Mouse (Mus musculus): ENCODE results near the gene Emc8.

DNA sequence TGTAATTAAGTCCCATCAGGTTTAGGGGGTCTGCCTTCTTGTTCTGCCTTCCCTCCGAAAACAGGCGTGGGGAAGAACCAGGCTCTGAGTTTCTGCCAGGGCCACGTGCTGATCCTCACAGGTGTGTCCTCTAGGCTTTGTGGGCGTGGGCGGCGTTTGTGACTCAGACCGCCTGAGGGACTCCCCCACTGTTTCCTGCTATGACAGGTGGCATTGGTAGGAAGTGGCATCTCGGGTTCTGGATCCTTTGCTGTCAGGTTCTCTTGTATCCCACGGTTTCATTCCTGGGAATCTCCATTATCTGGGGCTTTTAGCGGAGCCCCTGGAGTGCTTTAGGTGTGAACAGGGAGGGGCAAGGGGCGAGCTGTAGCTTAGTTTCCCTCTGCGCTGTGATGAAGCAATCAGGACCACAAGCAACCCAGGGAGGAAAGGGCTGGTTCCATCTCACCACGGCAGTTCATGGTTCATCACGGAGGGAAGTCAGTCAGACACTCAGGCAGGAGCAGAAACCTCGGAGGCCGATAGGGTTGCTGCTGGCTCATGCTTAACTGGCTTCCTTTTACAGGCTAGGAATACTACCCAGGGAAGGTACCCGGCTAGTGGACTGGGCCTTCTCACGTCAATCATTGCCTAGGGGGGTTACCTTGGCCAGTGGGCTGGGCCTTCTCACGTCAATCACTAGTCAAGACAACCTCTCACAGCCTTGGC lies 33.5 kb upstream of the Emc8 start:
- no peak for TF ChIP-seq CEBPB (IDR thresholded peaks at IDR 0.05; ENCODE audit: insufficient read depth, poor library complexity, severe bottlenecking)
- no peak for TF ChIP-seq USF1 (IDR thresholded peaks at IDR 0.05; ENCODE audit: low read depth)
- TF ChIP-seq POLR2A (IDR thresholded peaks at IDR 0.05; ENCODE audit: insufficient read length, low read depth), result no peak
- no peak for TF ChIP-seq POLR2AphosphoS2 (IDR thresholded peaks at IDR 0.05; ENCODE audit: insufficient read length, low read depth)
- no peak for TF ChIP-seq TCF12 (IDR thresholded peaks at IDR 0.05; ENCODE audit: insufficient read depth, poor library complexity, severe bottlenecking)
- TF ChIP-seq REST (IDR thresholded peaks at IDR 0.05; ENCODE audit: insufficient read depth, insufficient read length), result no peak
